Mouse (Mus musculus) liver, embryonic 16.5 days (tissue): ENCODE results near the gene Slc43a1. TPM values are rescaled to one million over a fixed set of nuclear protein-coding genes. Genes with fewer than 3 reads are reported as not detected.

ENCODE experiments used
- ATAC-seq: fragments of 200-750 bp; cut with Nextera tagmentation; 2 replicates; pipeline ENCODE4 v1.8.0; 2017; ENCODE audit warnings: low read depth, mild to moderate bottlenecking, moderate number of reproducible peaks, moderate library complexity
- H3K27ac ChIP-seq: fragments of 300-500 bp; sonication (generic); 2 replicates; pipeline ENCODE4 v1.5.1; 2014; ENCODE audit warnings: mild to moderate bottlenecking, low read length
- H3K27me3 ChIP-seq: fragments of 300-500 bp; sonication (generic); 2 replicates; pipeline ENCODE4 v1.6.1; 2014; ENCODE audit warnings: low read depth, low read length, mixed read lengths; ENCODE audit not compliant: control insufficient read depth, insufficient read depth
- H3K36me3 ChIP-seq: fragments of 300-500 bp; sonication (generic); 2 replicates; pipeline ENCODE4 v1.6.1; 2014; ENCODE audit warnings: mild to moderate bottlenecking; ENCODE audit not compliant: control insufficient read depth, insufficient read depth
- H3K4me1 ChIP-seq: fragments of 300-500 bp; sonication (generic); 2 replicates; pipeline ENCODE4 v1.6.1; 2014; ENCODE audit warnings: low read depth, low read length, mixed read lengths; ENCODE audit not compliant: control insufficient read depth
- H3K4me2 ChIP-seq: fragments of 300-500 bp; sonication (generic); 2 replicates; pipeline ENCODE4 v1.6.1; 2014; ENCODE audit warnings: low read depth, low read length, mixed read lengths
- H3K4me3 ChIP-seq: fragments of 300-500 bp; sonication (generic); 2 replicates; pipeline ENCODE4 v1.5.1; 2014; ENCODE audit warnings: low read depth, mild to moderate bottlenecking, low read length
- H3K9ac ChIP-seq: fragments of 300-500 bp; sonication (generic); 2 replicates; pipeline ENCODE4 v1.6.1; 2014; ENCODE audit warnings: low read depth, low read length
- H3K9me3 ChIP-seq: fragments of 300-500 bp; sonication (generic); replicated peaks from 2 replicates; pipeline ENCODE4 v1.6.1; 2016; ENCODE audit warnings: low read length; ENCODE audit not compliant: control insufficient read depth
- WGBS: fragments of 180-500 bp; shearing (Covaris S2); extraction: QIAGEN DNeasy Blood & Tissue Kit; methylation state at CpG from one replicate; pipeline ENCODE4 v1.1.7; 2014; ENCODE audit not compliant: insufficient replicate concordance; 5-methylcytosine and 5-hydroxymethylcytosine counted together
- polyA plus RNA-seq: library from polyadenylated mRNA; unstranded; fragments of >200 nt; fragmentation: Nextera tagmentation; extraction: Ambion mirVana; gene quantifications from 2 replicates; pipeline ENCODE4 v1.2.1, GENCODE M21; 2015

The Slc43a1 gene
- polyA plus RNA-seq, 1 experiment from 2014 or later = 205 TPM

DNA sequence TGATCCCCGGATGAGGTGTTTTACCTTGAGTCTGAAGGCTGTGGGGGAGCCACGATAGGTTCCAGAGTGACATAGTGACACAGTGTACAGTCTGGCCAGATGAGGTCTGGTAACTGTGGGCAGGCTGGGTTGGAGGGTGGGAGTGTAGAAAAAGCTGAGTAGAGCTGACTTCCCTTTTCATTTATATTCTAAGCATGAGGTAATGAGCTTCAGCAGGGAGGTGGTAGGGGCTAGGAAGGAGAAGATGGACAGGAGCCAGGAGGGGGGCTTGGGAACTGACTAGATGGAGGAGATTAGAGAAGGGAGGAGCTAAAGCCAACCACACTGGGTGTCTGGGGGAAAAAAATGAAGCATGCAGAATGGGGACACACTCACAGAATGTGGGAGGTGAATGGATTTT is 30.3 kb downstream of the Slc43a1 start:
- 0 out of 2 replicates have a peak, but pooled peaks cover under 1% of the 10 kb centered on the region for H3K36me3 ChIP-seq
- no peak overlapping the region for H3K4me2 ChIP-seq
- H3K27ac ChIP-seq = no peak overlapping the region
- ATAC-seq = no peak
- H3K4me1 ChIP-seq = peaks cover 12% of the 10 kb centered on the region
- no peak overlapping the region for H3K9ac ChIP-seq
- 19% methylated on average over 2 of the region's 2 CpGs for WGBS
- no peaks in the 10 kb centered on the region for H3K9me3 ChIP-seq
- H3K27me3 ChIP-seq = peaks cover 84% of the 10 kb centered on the region
- no peak overlapping the region for H3K4me3 ChIP-seq

GRCm38 (mm10) chr2:84870623-84871160 is 32.0 kb downstream of the Slc43a1 start:
- no peak overlapping the region for H3K4me2 ChIP-seq
- H3K27me3 ChIP-seq = peaks cover 91% of the 10 kb centered on the region
- H3K9ac ChIP-seq = no peak overlapping the region
- WGBS = 22% methylated on average over 4 of the region's 4 CpGs
- H3K4me1 ChIP-seq = peaks cover 10% of the 10 kb centered on the region
- no peak overlapping the region for H3K27ac ChIP-seq
- no peak overlapping the region for H3K4me3 ChIP-seq
- no peaks in the 10 kb centered on the region for H3K9me3 ChIP-seq
- H3K36me3 ChIP-seq = no peaks in the 10 kb centered on the region
- no peak for ATAC-seq

DNA sequence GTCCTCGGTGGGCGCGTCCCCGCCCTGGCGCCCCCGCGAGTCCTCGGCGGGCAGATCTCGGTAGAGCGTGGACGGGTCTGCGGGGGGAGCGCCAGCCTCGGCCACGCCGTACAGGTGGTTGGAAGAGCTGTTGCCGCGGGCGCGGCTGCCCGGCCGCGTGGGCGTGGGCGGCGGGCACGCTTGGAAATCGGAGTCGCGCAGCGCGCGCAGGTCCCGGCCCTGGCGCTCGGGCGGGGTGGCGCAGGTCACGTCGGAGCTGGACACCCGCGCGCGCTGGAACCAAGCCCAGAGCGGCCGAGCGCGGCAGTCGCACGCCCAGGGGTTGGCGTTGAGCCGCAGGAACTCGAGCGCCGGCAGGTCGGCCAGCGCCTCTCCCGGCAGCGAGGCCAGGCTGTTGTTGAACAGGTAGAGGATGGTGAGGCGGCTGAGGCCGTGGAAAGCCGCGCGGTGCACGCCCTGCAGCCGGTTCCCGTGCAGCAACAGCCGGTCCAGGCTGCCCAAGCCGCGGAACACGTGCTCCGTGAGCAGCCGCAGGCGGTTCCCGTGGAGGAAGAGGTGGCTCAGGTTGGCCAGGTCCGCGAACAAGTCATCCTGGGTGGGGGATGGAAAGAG is 33.6 kb downstream of the Slc43a1 start:
- no peaks in the 10 kb centered on the region for H3K36me3 ChIP-seq
- 1% methylated on average over 76 of the region's 78 CpGs for WGBS
- peak; percentile 35 for ATAC-seq
- H3K9me3 ChIP-seq = no peaks in the 10 kb centered on the region
- H3K27ac ChIP-seq = no peak overlapping the region
- H3K4me1 ChIP-seq = peaks cover 3% of the 10 kb centered on the region
- no peak overlapping the region for H3K9ac ChIP-seq
- peak overlapping the region; percentile 63 for H3K4me2 ChIP-seq
- H3K4me3 ChIP-seq = peak overlapping the region; percentile 42
- H3K27me3 ChIP-seq = peaks cover 85% of the 10 kb centered on the region

DNA sequence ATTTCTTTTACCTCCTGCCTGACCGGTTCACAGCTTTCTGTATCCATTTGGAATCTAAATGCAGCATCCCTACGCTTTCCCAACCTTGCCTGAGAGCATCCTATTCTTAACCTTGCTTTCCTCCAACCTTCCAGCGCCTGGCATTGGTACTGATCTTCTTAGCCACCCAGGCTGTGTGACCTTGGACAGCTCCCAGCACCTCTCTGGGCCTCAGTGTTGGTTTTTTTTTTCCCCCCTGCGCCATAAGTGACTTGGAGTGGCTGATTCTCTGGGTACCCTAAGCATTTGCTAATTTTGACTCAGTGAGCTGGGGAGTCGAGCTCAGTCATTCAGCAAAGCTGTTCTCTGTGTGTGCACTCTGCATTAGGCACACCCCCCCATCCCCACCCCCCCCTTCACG is 37.2 kb downstream of the Slc43a1 start:
- 33% methylated on average over 6 of the region's 6 CpGs for WGBS
- ATAC-seq = no peak
- Histone ChIP-seq H3K4me2 (no peak overlapping the region), H3K27ac (no peak overlapping the region), H3K9me3 (no peaks in the 10 kb centered on the region), H3K4me3 (no peak overlapping the region), H3K27me3 (peaks cover 63% of the 10 kb centered on the region), H3K9ac (no peak overlapping the region), H3K4me1 (no peaks in the 10 kb centered on the region; the same call in 1 of the 2 replicates), H3K36me3 (no peaks in the 10 kb centered on the region)

- ATAC-seq = no peak
- H3K4me2 ChIP-seq = no peak overlapping the region
- H3K4me1 ChIP-seq = peaks cover 4% of the 10 kb centered on the region; the same call in 1 of the 2 replicates
- no peaks in the 10 kb centered on the region for H3K36me3 ChIP-seq
- H3K27ac ChIP-seq = no peak overlapping the region
- no peak overlapping the region for H3K4me3 ChIP-seq
- WGBS = 68% methylated on average over 8 of the region's 8 CpGs
- H3K9ac ChIP-seq = no peak overlapping the region
- no peaks in the 10 kb centered on the region for H3K9me3 ChIP-seq
- H3K27me3 ChIP-seq = peaks cover 59% of the 10 kb centered on the region
Measured at GRCm38 (mm10) chr2:84880590-84880989, 41.9 kb downstream of the Slc43a1 start.

DNA sequence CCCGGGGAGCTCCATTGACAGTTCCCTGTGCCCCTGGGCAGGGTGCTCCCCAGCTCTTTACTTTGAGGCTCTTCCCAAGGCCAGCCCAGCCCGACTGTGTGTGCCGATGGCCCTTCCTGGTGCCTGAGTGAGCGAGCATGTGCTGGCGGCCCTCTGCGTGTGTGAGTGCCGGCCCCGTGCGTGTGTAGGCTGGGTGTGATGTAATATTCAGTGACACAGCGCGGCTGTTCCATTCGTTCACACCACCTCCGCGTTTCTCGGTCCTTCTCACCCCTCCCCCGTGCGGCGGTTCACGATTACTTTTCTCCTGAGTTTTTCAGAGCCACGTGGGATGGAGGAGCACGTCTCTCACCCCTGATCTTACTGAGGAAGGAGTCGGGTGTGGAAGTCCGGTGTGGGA is 44.0 kb downstream of the Slc43a1 start:
- no peaks in the 10 kb centered on the region for H3K9me3 ChIP-seq
- H3K4me1 ChIP-seq = peaks cover 17% of the 10 kb centered on the region
- H3K4me2 ChIP-seq = peak overlapping the region; percentile 32
- H3K36me3 ChIP-seq = no peaks in the 10 kb centered on the region
- no peak overlapping the region for H3K27ac ChIP-seq
- H3K27me3 ChIP-seq = peaks cover 69% of the 10 kb centered on the region
- 5% methylated on average over 23 of the region's 23 CpGs for WGBS
- ATAC-seq = 0 out of 2 replicates have a peak, but pooled peaks have one; percentile 44
- H3K9ac ChIP-seq = no peak overlapping the region
- H3K4me3 ChIP-seq = no peak overlapping the region

DNA sequence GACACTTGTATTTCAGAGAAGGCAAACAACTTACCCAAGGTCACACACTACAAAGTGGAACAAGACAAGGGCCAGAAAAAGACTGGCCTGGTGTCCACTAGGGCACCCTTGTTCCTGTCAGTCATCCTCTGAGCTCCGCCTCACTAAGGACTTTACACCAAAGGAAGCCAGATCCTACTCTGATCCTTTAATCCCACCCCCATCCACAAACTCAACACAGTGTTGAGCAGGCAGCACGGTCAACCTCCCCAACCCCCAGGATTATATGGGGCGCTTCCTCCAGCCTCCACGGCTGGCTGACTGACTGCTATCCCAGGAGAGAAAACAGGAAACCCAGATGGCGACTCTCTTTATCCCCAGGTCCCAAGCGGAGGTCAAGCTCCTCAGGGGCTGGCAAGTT is 44.4 kb downstream of the Slc43a1 start:
- 6% methylated on average over 6 of the region's 6 CpGs for WGBS

GRCm38 (mm10) chr2:84883530-84883929 is 44.9 kb downstream of the Slc43a1 start:
- Histone ChIP-seq H3K4me2 (no peak overlapping the region), H3K36me3 (no peaks in the 10 kb centered on the region), H3K27me3 (peaks cover 78% of the 10 kb centered on the region), H3K9ac (no peak overlapping the region), H3K27ac (no peak overlapping the region), H3K4me3 (no peak overlapping the region), H3K9me3 (no peaks in the 10 kb centered on the region), H3K4me1 (peaks cover 23% of the 10 kb centered on the region)
- no peak for ATAC-seq
- WGBS = 16% methylated on average over 11 of the region's 11 CpGs

More for the DNA sequence above, 44.4 kb downstream of the Slc43a1 start:
- peak overlapping the region; percentile 32 for H3K4me2 ChIP-seq
- peak; percentile 32; the same call in 1 of the 2 replicates for ATAC-seq
- peaks cover 22% of the 10 kb centered on the region for H3K4me1 ChIP-seq
- H3K27ac ChIP-seq = no peak overlapping the region
- peaks cover 74% of the 10 kb centered on the region for H3K27me3 ChIP-seq
- no peaks in the 10 kb centered on the region for H3K9me3 ChIP-seq
- no peaks in the 10 kb centered on the region for H3K36me3 ChIP-seq
- no peak overlapping the region for H3K9ac ChIP-seq
- no peak overlapping the region for H3K4me3 ChIP-seq

DNA sequence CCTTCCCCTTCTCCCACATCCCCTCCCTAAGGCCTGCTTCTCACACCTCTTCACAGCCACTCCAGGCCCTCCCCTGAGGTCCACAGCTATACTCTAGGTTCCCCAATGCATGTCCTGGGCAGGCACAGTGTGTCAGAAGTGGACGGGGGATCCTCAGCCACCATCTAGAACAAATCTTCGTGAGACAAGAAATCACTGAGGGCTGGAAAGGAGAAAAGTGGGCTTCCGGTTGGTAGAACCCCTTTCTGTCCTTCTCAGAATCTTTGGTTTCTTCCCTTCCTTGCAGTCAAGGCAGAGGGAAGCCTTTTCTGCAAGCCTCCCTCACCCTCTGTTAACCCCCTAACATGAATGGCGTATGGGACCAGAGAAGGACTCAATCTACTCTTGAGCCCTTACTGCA is 45.3 kb downstream of the Slc43a1 start:
- no peak for ATAC-seq
- H3K9ac ChIP-seq = no peak overlapping the region
- no peak overlapping the region for H3K27ac ChIP-seq
- no peak overlapping the region for H3K4me2 ChIP-seq
- no peak overlapping the region for H3K4me3 ChIP-seq
- H3K36me3 ChIP-seq = no peaks in the 10 kb centered on the region
- peaks cover 82% of the 10 kb centered on the region for H3K27me3 ChIP-seq
- no peaks in the 10 kb centered on the region for H3K9me3 ChIP-seq
- peaks cover 25% of the 10 kb centered on the region for H3K4me1 ChIP-seq
- WGBS = 38% methylated on average over 4 of the region's 4 CpGs
